Mouse (Mus musculus) thymus, adult 2 months (tissue): Measurements from ENCODE around the gene Zbtb9. TPM values are rescaled to one million over a fixed set of nuclear protein-coding genes. Genes with fewer than 3 reads are reported as not detected.
A peak's percentile ranks its signal among the peaks of the same experiment; 100 is the strongest.

Experiments
- DNase-seq: peaks from one replicate; pipeline ENCODE4 v3.0.0; 2021
- H3K27ac ChIP-seq: fragments of 200-500 bp; 2 replicates; pipeline ENCODE4 v1.5.1; 2012; ENCODE audit warnings: low read length, control low read depth; ENCODE audit not compliant: control insufficient read depth, insufficient read depth
- H3K27me3 ChIP-seq: fragments of 200-500 bp; 2 replicates; pipeline ENCODE4 v1.6.1; 2012; ENCODE audit warnings: mild to moderate bottlenecking, low read length, moderate library complexity, mixed read lengths; ENCODE audit not compliant: control insufficient read depth, insufficient read depth
- H3K36me3 ChIP-seq: fragments of 200-500 bp; 2 replicates; pipeline ENCODE4 v1.6.1; 2012; ENCODE audit warnings: mild to moderate bottlenecking, low read length, moderate library complexity; ENCODE audit not compliant: control insufficient read depth, insufficient read depth
- H3K4me1 ChIP-seq: fragments of 200-500 bp; replicated peaks from 2 replicates; pipeline ENCODE4 v1.6.1; 2012; ENCODE audit warnings: low read length; ENCODE audit not compliant: control insufficient read depth, insufficient read depth
- H3K4me3 ChIP-seq: fragments of 200-500 bp; 2 replicates; pipeline ENCODE4 v1.5.1; 2012; ENCODE audit warnings: mild to moderate bottlenecking, low read length, control low read depth, moderate library complexity; ENCODE audit not compliant: control insufficient read depth, insufficient read depth
- CTCF ChIP-seq: fragments of 200-500 bp; IDR thresholded peaks from 2 replicates; pipeline ENCODE4 v1.5.1; 2012; ENCODE audit warnings: mild to moderate bottlenecking, control low read depth, low read length, moderate library complexity, borderline replicate concordance; ENCODE audit not compliant: control insufficient read depth, poor library complexity, insufficient read depth; ENCODE audit errors: extremely low read depth
- POLR2A ChIP-seq: fragments of 200-500 bp; IDR thresholded peaks from 2 replicates; pipeline ENCODE4 v1.6.1; 2012; ENCODE audit warnings: mild to moderate bottlenecking, low read length, control low read depth, moderate library complexity; ENCODE audit not compliant: control insufficient read depth, poor library complexity, insufficient read depth; ENCODE audit errors: extremely low read depth
- WGBS: fragments of 180-500 bp; shearing (Covaris S2); methylation state at CpG from one replicate; pipeline ENCODE4 v1.1.7; 2018; 5-methylcytosine and 5-hydroxymethylcytosine counted together
- polyA plus RNA-seq: library from polyadenylated mRNA; depleted of rRNA; stranded (reverse); fragments of >200 nt; gene quantifications from 2 replicates; pipeline ENCODE4 v1.2.3, GENCODE M21; 2012

Zbtb9 gene
- polyA plus RNA-seq, 1 experiment, result 54.6 TPM

DNA sequence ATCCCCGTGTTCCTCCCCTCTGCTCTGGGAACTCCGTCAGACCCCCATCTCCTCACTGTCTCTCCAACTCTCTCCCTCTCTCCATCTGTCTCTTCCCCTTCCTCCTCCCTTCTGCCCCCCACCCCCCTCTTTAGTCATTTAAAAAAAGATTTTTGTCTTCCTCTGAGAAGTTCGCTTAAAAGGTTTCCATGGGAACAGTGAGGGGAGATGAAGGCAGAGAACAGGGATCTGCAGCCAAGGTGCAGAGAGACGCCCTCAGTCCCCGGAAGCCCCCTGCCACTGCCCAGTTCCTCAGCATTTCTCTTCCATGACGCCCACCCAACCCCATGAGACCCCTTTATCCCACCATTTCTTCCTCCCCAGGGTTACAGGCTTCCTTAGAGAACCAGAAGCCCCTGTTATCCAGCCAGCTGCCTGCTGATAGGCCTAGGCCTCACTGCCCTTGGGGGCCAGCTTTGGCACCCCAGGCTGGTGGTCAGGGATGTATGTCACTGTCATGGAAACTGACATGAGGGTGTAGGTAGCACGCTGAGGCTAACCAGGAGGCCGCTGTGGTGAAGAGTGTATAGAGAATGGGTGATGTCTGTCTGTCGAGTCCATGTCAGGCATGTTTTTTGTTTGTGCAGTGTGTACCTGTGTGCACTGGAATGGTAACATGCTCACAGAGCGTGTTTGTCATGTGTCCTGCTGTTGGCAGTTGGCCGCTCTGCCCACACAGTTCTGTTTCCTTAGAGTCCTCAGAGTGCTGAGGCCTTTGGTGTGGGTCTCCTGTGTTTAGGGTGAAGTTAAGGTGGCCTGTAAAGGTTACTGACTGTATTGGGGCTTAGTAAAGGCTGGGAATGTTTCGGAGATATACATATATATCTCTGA is 25.5 kb upstream of the Zbtb9 start:
- no peak overlapping the region for H3K27ac ChIP-seq
- 88% methylated on average over 12 of the region's 12 CpGs for WGBS

DNA sequence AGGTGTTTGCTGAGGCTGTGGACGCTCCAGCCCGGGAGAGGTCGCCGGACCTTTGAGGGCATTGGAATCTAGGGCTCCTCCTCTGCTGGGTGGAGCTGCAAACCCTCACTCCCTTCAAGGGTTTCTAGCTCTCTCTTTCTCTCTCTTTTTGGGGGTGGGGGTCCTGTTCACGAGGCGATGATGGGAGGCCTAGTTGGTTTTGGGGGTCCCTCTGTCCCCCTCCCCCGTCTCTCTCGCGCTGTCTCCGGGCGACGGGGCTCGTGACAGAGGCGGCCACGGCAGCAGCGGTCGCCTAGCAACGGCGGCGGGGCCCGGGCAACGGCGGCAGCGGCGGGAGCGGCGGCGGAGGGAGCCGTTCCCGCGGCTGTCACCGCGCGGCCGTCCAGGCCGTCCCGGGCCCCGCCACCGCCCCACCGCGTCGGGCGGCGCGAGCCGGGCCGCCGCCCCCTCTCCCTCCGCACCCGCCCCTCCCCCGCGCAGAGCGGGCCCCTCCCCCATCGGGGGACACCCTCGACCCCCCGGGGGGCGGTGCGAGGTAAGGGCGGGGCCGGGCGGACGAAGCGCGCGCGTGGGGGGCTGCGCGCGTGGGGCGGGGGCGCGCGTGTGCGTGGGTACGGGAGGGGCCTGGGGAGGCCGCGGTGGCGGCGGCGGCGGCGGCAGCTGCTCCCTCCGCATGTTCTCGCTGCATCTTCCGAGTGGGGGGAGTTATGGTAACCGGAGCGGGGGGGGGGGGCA is 24.5 kb upstream of the Zbtb9 start:
- DNase-seq, result no peak

More for the DNA sequence above, 25.5 kb upstream of the Zbtb9 start:
- DNase-seq, result no peak
- peaks cover 27% of the 10 kb centered on the region for H3K4me1 ChIP-seq
- peaks cover 10% of the 10 kb centered on the region; the same call in 1 of the 2 replicates for H3K27me3 ChIP-seq
- no peak overlapping the region for H3K4me3 ChIP-seq
- H3K36me3 ChIP-seq, result no peaks in the 10 kb centered on the region
- TF ChIP-seq POLR2A (no peak), CTCF (no peak)

DNA sequence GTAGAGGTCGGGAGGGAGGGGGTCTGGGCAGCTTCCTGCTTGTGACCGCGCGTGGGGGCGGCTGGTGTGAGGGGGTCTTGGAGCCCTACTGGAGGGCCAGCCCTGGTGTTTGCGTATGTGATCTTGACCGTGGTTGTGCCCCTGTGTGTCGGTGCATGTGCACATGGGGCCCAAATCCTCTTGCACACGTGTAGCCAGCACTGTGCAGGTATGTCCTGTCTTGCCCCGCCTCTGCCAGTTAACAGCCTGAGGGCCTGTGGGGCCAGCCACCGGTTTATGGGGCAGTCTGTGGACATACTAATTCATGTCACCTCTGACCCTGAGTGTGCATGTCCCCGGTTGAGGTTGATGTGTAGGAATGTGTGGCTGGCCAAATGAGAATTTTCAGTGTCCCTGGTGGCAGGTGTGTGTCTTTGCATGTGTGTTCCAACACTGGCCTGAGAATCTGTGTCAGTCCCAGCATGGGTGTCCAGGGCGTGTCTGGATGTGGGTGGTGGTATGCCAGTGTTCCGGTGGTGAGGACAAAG is 23.9 kb upstream of the Zbtb9 start:
- Histone ChIP-seq H3K27ac (no peak overlapping the region), H3K4me3 (no peak overlapping the region), H3K36me3 (no peaks in the 10 kb centered on the region), H3K4me1 (peaks cover 30% of the 10 kb centered on the region), H3K27me3 (peaks cover 10% of the 10 kb centered on the region; the same call in 1 of the 2 replicates)
- WGBS, result 25% methylated on average over 14 of the region's 14 CpGs
- TF ChIP-seq POLR2A (no peak), CTCF (peak; percentile 56; the same call in 1 of the 2 replicates)
- no peak for DNase-seq

More for the DNA sequence above, 24.5 kb upstream of the Zbtb9 start:
- Histone ChIP-seq H3K4me1 (peaks cover 30% of the 10 kb centered on the region), H3K27me3 (peaks cover 10% of the 10 kb centered on the region; the same call in 1 of the 2 replicates), H3K4me3 (peak overlapping the region; percentile 35), H3K36me3 (no peaks in the 10 kb centered on the region), H3K27ac (no peak overlapping the region)
- TF ChIP-seq CTCF (no peak), POLR2A (no peak)
- WGBS, result 2% methylated on average over 68 of the region's 87 CpGs

DNA sequence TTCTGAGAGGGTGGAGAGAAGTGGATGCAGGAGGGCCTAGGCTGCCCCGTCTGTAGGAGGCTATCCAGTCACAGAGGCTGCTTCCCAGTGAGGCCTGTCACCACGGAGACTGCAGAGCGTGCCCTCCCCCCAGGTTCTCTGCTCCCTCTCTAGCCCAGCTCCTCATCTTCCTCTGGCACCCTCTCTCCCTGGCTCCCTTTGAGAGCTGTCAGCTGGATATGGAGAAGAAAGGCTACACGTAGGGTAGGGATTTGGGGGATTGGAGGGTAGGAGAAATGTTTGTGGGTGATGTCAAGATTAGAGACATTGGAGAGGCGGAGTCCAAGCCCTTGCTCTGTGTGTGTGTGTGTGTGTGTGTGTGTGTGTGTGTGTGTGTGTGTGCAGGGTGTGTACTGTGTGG is 23.1 kb upstream of the Zbtb9 start:
- Histone ChIP-seq H3K27me3 (peaks cover 10% of the 10 kb centered on the region; the same call in 1 of the 2 replicates), H3K36me3 (no peaks in the 10 kb centered on the region), H3K4me1 (peaks cover 30% of the 10 kb centered on the region), H3K4me3 (no peak overlapping the region), H3K27ac (no peak overlapping the region)
- TF ChIP-seq CTCF, result no peak
- 90% methylated on average over 5 of the region's 5 CpGs for WGBS
- no peak for DNase-seq

DNA sequence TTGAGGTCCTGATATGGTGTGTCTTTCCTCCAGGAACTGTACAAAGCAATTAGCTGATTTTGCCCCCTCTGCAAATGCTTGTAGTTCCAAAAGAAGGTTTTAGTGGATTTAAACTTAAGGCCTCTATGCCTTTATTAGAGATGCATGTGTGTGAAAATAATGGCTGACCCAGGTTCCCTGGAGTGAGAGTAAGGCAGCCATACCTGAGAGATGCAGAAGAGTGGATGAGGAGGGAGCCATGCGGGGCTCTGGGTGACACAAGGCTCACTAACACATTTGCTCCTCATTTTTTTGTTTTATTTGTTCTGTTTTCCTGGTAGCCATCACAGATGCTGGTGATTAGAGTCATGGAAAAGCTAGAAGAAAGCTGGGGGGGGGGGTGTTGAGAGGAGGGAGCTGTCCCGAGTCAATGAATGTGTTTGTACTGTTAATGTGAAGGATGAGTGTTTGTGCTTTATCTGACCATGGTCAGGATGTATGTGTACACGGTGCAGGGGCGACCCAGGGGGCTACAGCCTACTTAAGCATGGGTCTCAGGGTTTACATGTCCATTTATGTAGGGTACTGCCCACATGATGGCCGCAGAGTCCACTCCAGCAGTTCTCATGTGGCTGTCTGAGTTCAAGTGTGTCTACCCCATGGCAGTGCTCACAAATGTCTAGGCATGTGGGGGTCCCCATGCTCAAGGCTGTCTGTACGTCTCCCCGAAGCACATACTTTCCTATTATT is 22.2 kb upstream of the Zbtb9 start:
- WGBS, result 71% methylated on average over 7 of the region's 7 CpGs
- H3K4me1 ChIP-seq, result peaks cover 30% of the 10 kb centered on the region
- no peak for TF ChIP-seq POLR2A
- no peak for TF ChIP-seq CTCF
- H3K4me3 ChIP-seq, result no peak overlapping the region
- DNase-seq, result no peak
- no peak overlapping the region for H3K27ac ChIP-seq
- no peaks in the 10 kb centered on the region for H3K36me3 ChIP-seq
- peaks cover 10% of the 10 kb centered on the region; the same call in 1 of the 2 replicates for H3K27me3 ChIP-seq

DNA sequence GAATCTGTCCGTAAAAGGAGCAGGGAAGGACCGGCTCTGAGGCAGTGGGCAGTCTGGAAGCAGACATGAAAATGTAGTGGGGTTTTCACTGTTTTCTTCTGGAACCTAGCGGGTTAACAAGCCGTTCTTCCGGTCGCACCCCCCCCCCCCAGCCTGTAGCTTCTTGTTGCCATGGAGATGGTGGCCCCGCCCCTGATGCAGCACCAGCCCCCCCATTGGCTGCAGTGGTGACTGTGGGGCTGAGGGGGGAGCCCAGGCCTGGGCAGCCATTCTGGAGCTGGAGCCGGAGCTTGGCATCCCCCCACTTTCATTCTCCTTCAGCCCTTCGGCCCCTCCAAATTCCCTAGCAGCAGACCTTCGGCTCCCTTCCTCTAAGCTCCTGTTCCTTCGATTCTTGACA is 21.6 kb upstream of the Zbtb9 start:
- H3K36me3 ChIP-seq, result no peaks in the 10 kb centered on the region
- peaks cover 9% of the 10 kb centered on the region; the same call in 1 of the 2 replicates for H3K27me3 ChIP-seq
- peaks cover 27% of the 10 kb centered on the region for H3K4me1 ChIP-seq
- TF ChIP-seq POLR2A, result no peak
- TF ChIP-seq CTCF, result no peak
- peak; percentile 77 for DNase-seq
- no peak overlapping the region for H3K27ac ChIP-seq
- peak overlapping the region; percentile 25 for H3K4me3 ChIP-seq
- WGBS, result 12% methylated on average over 11 of the region's 11 CpGs
